ENCODE assay signal across 8 mouse cellular contexts in genomic region chr5:114773780-114774179, GRCm38 (mm10). TPM values are rescaled to one million over a fixed set of nuclear protein-coding genes. Genes with fewer than 3 reads are reported as not detected.
DNase-seq lines count a peak whose midpoint lies in the region; ATAC-seq lines count a peak whose summit lies in the region.

No protein-coding gene starts in this region.

- H3K4me1 ChIP-seq in forebrain, embryonic 15.5 days, result peaks cover 48% of the 10 kb centered on the region
- H3K4me1 ChIP-seq in limb, embryonic 15.5 days, result peaks cover 29% of the 10 kb centered on the region
- H3K4me1 ChIP-seq in neural tube, embryonic 15.5 days, result peaks cover 63% of the 10 kb centered on the region

- 0 out of 2 replicates have a peak, but pooled peaks have one; percentile 2 for ATAC-seq in forebrain, embryonic 15.5 days (replicated peaks)
- no peak; the same call in 1 of the 2 replicates for ATAC-seq in limb, embryonic 15.5 days (ENCODE audit: insufficient number of reproducible peaks, low FRiP score, low TSS enrichment, low read depth)
- peak; percentile 7; the same call in 1 of the 2 replicates for ATAC-seq in neural tube, embryonic 15.5 days (ENCODE audit: low FRiP score)

- H3K27me3 ChIP-seq in forebrain, embryonic 15.5 days, result no peaks in the 10 kb centered on the region
- no peaks in the 10 kb centered on the region for H3K27me3 ChIP-seq in limb, embryonic 15.5 days
- H3K27me3 ChIP-seq in neural tube, embryonic 15.5 days (replicated peaks), result no peaks in the 10 kb centered on the region

- no peaks in the 10 kb centered on the region for H3K36me3 ChIP-seq in forebrain, embryonic 15.5 days
- 0 out of 2 replicates have a peak, but pooled peaks cover 4% of the 10 kb centered on the region for H3K36me3 ChIP-seq in limb, embryonic 15.5 days
- H3K36me3 ChIP-seq in neural tube, embryonic 15.5 days, result no peaks in the 10 kb centered on the region

- peak overlapping the region; percentile 71 for H3K4me2 ChIP-seq in forebrain, embryonic 15.5 days (replicated peaks)
- H3K4me2 ChIP-seq in limb, embryonic 15.5 days, result peak overlapping the region; percentile 80
- peak overlapping the region; percentile 88 for H3K4me2 ChIP-seq in neural tube, embryonic 15.5 days

- 2% methylated on average over 11 of the region's 11 CpGs for WGBS in forebrain, embryonic 15.5 days
- WGBS in limb, embryonic 15.5 days, result 2% methylated on average over 11 of the region's 11 CpGs
- WGBS in neural tube, embryonic 15.5 days, result 1% methylated on average over 11 of the region's 11 CpGs

- peak overlapping the region; percentile 76 for H3K4me3 ChIP-seq in forebrain, embryonic 15.5 days
- peak overlapping the region; percentile 99 for H3K4me3 ChIP-seq in limb, embryonic 15.5 days
- H3K4me3 ChIP-seq in neural tube, embryonic 15.5 days (replicated peaks), result peak overlapping the region; percentile 99

- H3K9ac ChIP-seq in forebrain, embryonic 15.5 days (replicated peaks), result peak overlapping the region; percentile 95
- H3K9ac ChIP-seq in limb, embryonic 15.5 days, result peak overlapping the region; percentile 85
- H3K9ac ChIP-seq in neural tube, embryonic 15.5 days (replicated peaks), result peak overlapping the region; percentile 100

- H3K9me3 ChIP-seq in forebrain, embryonic 15.5 days, result no peaks in the 10 kb centered on the region
- H3K9me3 ChIP-seq in limb, embryonic 15.5 days, result no peaks in the 10 kb centered on the region
- H3K9me3 ChIP-seq in neural tube, embryonic 15.5 days (replicated peaks), result no peaks in the 10 kb centered on the region

- DNase-seq in kidney, adult 18-20 months, result peak; percentile 60
- no peak for DNase-seq in kidney, adult 11 months
- DNase-seq in R1 (ENCODE audit: low read depth, low spot score), result peak; percentile 31
- no peak for DNase-seq in ovary, postnatal 10 days (ENCODE audit: low spot score)
- no peak for DNase-seq in layer of hippocampus, adult 8-10 months (ENCODE audit: low spot score in 2 of 2)

- H3K27ac ChIP-seq in forebrain, embryonic 15.5 days (replicated peaks), result peak overlapping the region; percentile 95
- peak overlapping the region; percentile 96 for H3K27ac ChIP-seq in limb, embryonic 15.5 days
- peak overlapping the region; percentile 99 for H3K27ac ChIP-seq in neural tube, embryonic 15.5 days (replicated peaks)

RNA-seq across cellular contexts. Expression of gene Ankrd13a, which starts 0.7 kb away (rescaled TPM):
- 31.4 and 32.8 TPM in 2 replicates for polyA plus RNA-seq in forebrain, embryonic 15.5 days (2015; fragmentation: Nextera tagmentation; extraction: Ambion mirVana)
- polyA plus RNA-seq in limb, embryonic 15.5 days (2015; fragmentation: Nextera tagmentation; extraction: Ambion mirVana), result 40.8 and 47.0 TPM in 2 replicates
- 30.3 and 41.1 TPM in 2 replicates for polyA plus RNA-seq in neural tube, embryonic 15.5 days (2015; fragmentation: Nextera tagmentation; extraction: Ambion mirVana)
- 10 to 100 TPM; 39.6 to 51.4 (median 47.0) TPM for total RNA-seq in layer of hippocampus, adult 8-10 months (2022)

RNA-seq across cellular contexts. Expression of gene Git2, which starts 1.5 kb away (rescaled TPM):
- 46.6 and 52.5 TPM in 2 replicates for polyA plus RNA-seq in forebrain, embryonic 15.5 days (2015; fragmentation: Nextera tagmentation; extraction: Ambion mirVana)
- polyA plus RNA-seq in limb, embryonic 15.5 days (2015; fragmentation: Nextera tagmentation; extraction: Ambion mirVana), result 44.9 and 47.8 TPM in 2 replicates
- 47.7 and 53.4 TPM in 2 replicates for polyA plus RNA-seq in neural tube, embryonic 15.5 days (2015; fragmentation: Nextera tagmentation; extraction: Ambion mirVana)
- 10 to 100 TPM; 51.1 to 61.4 (median 55.3) TPM for total RNA-seq in layer of hippocampus, adult 8-10 months (2022)

RNA-seq across cellular contexts. Expression of gene 1500011B03Rik, which starts 49.5 kb away (rescaled TPM):
- polyA plus RNA-seq in forebrain, embryonic 15.5 days (2015; fragmentation: Nextera tagmentation; extraction: Ambion mirVana), result 215 and 218 TPM in 2 replicates
- polyA plus RNA-seq in limb, embryonic 15.5 days (2015; fragmentation: Nextera tagmentation; extraction: Ambion mirVana), result 73.5 and 76.4 TPM in 2 replicates
- 254 and 302 TPM in 2 replicates for polyA plus RNA-seq in neural tube, embryonic 15.5 days (2015; fragmentation: Nextera tagmentation; extraction: Ambion mirVana)
- total RNA-seq in layer of hippocampus, adult 8-10 months (2022), result 100 to 1,000 TPM; 133 to 155 (median 137) TPM

Comparison
In these comparisons a context has a peak if more than half of its experiments do, and no peak if none do; other contexts are left out.
1. DNase-seq: peak in kidney, adult 18-20 months (single experiment) and R1 (single experiment); none in kidney, adult 11 months (single experiment), ovary, postnatal 10 days (single experiment) and layer of hippocampus, adult 8-10 months (0 of 2).
2. Peak in every context shown above with its lines, with median percentiles within 50 percentile points of each other: H3K27ac ChIP-seq, H3K4me2 ChIP-seq, H3K4me3 ChIP-seq and H3K9ac ChIP-seq.